Mouse (Mus musculus) limb, embryonic 12.5 days (tissue): ENCODE measurements around the gene Sorl1. TPM values are rescaled to one million over a fixed set of nuclear protein-coding genes. Genes with fewer than 3 reads are reported as not detected.

Experiments used
- ATAC-seq: fragments of 200-750 bp; cut with Nextera tagmentation; 2 replicates; pipeline ENCODE4 v1.8.0; 2017; ENCODE audit warnings: low read depth, moderate TSS enrichment; ENCODE audit not compliant: insufficient number of reproducible peaks, insufficient read depth, low FRiP score, low TSS enrichment
- H3K27ac ChIP-seq: fragments of 300-500 bp; sonication (generic); 2 replicates; pipeline ENCODE4 v1.5.1; 2016; ENCODE audit warnings: mild to moderate bottlenecking, moderate library complexity
- H3K27me3 ChIP-seq: fragments of 300-500 bp; sonication (generic); 2 replicates; pipeline ENCODE4 v1.6.1; 2016; ENCODE audit warnings: mild to moderate bottlenecking, moderate library complexity
- H3K36me3 ChIP-seq: fragments of 300-500 bp; sonication (generic); 2 replicates; pipeline ENCODE4 v1.6.1; 2016; ENCODE audit warnings: mild to moderate bottlenecking, moderate library complexity
- H3K4me1 ChIP-seq: fragments of 300-500 bp; sonication (generic); replicated peaks from 2 replicates; pipeline ENCODE4 v1.6.1; 2016
- H3K4me2 ChIP-seq: fragments of 300-500 bp; sonication (generic); 2 replicates; pipeline ENCODE4 v1.6.1; 2016; ENCODE audit warnings: mild to moderate bottlenecking, moderate library complexity
- H3K4me3 ChIP-seq: fragments of 300-500 bp; sonication (generic); replicated peaks from 2 replicates; pipeline ENCODE4 v1.5.1; 2016; ENCODE audit warnings: mild to moderate bottlenecking
- H3K9ac ChIP-seq: fragments of 300-500 bp; sonication (generic); replicated peaks from 2 replicates; pipeline ENCODE4 v1.6.1; 2016; ENCODE audit warnings: mild to moderate bottlenecking, moderate library complexity
- H3K9me3 ChIP-seq: fragments of 300-500 bp; sonication (generic); 2 replicates; pipeline ENCODE4 v1.6.1; 2016; ENCODE audit warnings: mild to moderate bottlenecking, moderate library complexity
- WGBS: fragments of 180-500 bp; shearing (Covaris S2); methylation state at CpG from one replicate; pipeline ENCODE4 v1.1.7; 2016; 5-methylcytosine and 5-hydroxymethylcytosine counted together
- polyA plus RNA-seq: library from polyadenylated mRNA; unstranded; fragments of >200 nt; fragmentation: Nextera tagmentation; extraction: Ambion mirVana; gene quantifications from 2 replicates; pipeline ENCODE4 v1.2.1, GENCODE M21; 2016

The Sorl1 gene
- polyA plus RNA-seq = 4.6 and 5.5 TPM in 2 replicates

- Histone ChIP-seq H3K4me1 (peaks cover 8% of the 10 kb centered on the region), H3K4me3 (peak within 1 kb of the TSS; percentile 76), H3K27ac (no peak within 1 kb of the TSS), H3K27me3 (peaks cover 48% of the 10 kb centered on the region), H3K9ac (peak within 1 kb of the TSS; percentile 81), H3K4me2 (peak within 1 kb of the TSS; percentile 95), H3K9me3 (no peaks in the 10 kb centered on the region), H3K36me3 (no peaks in the 10 kb centered on the region)
- peak; percentile 61 for ATAC-seq
- 1% methylated on average over 92 of the region's 94 CpGs for WGBS
Observed at GRCm38 (mm10) chr9:42123713-42124576, at the start of gene Sorl1. Sorl1 (minus strand) TSS chr9:42124297.

DNA sequence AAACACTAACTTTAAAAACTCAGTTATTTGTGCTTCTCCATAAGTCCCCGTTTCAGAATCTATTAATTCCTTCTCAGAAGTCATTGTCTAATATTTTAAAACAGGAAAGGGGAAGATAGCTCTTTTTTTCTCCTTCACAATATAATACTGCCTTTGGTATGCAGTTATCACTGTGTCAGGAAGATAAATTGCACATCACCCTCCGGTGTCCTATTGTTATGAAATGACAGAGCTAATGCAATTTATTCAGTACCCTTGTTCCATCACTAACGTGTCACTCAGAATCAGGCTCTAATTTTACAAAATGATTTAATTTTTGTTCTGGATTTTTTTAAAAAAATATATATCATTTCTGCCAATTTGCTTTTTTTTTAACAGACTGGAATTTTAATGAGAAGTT is 49.7 kb upstream of the Sorl1 start:
- 85% methylated on average over 3 of the region's 3 CpGs for WGBS
- Histone ChIP-seq H3K9ac (no peak overlapping the region), H3K36me3 (no peaks in the 10 kb centered on the region), H3K9me3 (no peaks in the 10 kb centered on the region), H3K4me2 (no peak overlapping the region), H3K27me3 (no peaks in the 10 kb centered on the region), H3K4me3 (no peak overlapping the region), H3K4me1 (no peaks in the 10 kb centered on the region), H3K27ac (no peak overlapping the region)
- ATAC-seq = no peak

DNA sequence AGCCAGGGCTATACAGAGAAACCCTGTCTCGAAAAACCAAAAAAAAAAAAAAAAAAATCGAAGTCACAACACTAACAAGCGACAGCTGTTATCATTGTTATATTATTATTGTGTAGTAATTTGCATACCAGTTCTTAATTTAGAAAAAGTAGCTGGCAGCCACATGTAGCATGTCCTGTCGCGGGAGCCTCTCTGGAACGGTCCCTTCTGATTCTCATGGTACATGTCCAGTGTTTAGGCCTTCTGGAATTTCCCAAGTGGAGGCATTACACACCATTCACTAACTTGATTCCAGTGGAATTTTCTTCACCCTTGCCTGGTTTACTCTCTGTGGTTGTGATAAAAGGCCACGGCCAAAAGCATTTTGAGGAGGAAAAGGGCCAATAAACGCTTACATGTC is 45.4 kb upstream of the Sorl1 start:
- ATAC-seq = no peak
- Histone ChIP-seq H3K4me1 (no peaks in the 10 kb centered on the region), H3K36me3 (no peaks in the 10 kb centered on the region), H3K4me3 (no peak overlapping the region), H3K27ac (no peak overlapping the region), H3K9ac (no peak overlapping the region), H3K27me3 (no peaks in the 10 kb centered on the region), H3K9me3 (no peaks in the 10 kb centered on the region), H3K4me2 (no peak overlapping the region)
- 92% methylated on average over 8 of the region's 8 CpGs for WGBS

DNA sequence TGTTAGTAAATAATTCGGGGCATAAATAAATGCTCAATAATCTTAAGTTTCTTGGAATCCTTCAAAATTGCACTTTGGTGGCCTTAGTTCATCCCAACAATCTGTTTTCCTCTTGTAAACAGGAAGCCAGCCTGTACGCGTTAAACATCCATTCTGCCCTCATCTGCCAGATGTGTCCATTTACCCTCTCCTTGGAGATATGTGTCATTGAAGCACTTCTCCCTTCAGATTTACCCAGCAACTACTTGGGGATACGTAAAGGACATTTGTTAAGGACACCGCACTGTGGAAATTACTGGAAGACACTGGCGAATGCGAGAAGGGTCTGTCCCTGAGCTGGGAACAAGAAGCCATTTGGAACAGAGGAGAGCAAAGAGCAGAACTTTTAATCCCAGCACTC is 44.9 kb upstream of the Sorl1 start:
- Histone ChIP-seq H3K4me2 (no peak overlapping the region), H3K36me3 (no peaks in the 10 kb centered on the region), H3K27ac (no peak overlapping the region), H3K9ac (no peak overlapping the region), H3K4me1 (no peaks in the 10 kb centered on the region), H3K27me3 (no peaks in the 10 kb centered on the region), H3K9me3 (no peaks in the 10 kb centered on the region), H3K4me3 (no peak overlapping the region)
- ATAC-seq = no peak
- WGBS = 95% methylated on average over 7 of the region's 7 CpGs

DNA sequence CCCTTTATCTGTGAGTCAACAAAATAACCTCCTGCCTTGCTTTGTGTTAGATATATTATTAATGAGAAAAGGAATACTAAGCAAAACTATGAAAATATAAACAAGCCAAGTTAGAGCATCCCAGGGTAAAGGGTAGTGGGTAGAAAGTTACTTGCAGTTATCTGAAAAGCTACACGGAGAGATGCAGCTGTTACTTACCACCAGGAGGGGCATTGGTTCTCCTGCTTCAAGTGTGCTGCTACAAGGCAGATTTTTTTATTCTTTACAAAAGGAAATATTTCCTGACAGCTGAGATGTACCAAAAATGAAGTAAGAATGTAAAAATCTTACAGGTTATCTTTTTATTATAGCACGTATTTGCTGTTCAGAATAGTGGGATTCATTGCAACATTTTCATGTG is 40.8 kb upstream of the Sorl1 start:
- no peak overlapping the region for H3K4me2 ChIP-seq
- H3K4me1 ChIP-seq = no peaks in the 10 kb centered on the region
- H3K9ac ChIP-seq = no peak overlapping the region
- 74% methylated on average over 2 of the region's 2 CpGs for WGBS
- no peak overlapping the region for H3K27ac ChIP-seq
- ATAC-seq = no peak
- no peaks in the 10 kb centered on the region for H3K27me3 ChIP-seq
- no peaks in the 10 kb centered on the region for H3K36me3 ChIP-seq
- H3K4me3 ChIP-seq = no peak overlapping the region
- H3K9me3 ChIP-seq = no peaks in the 10 kb centered on the region

- H3K27ac ChIP-seq = no peak overlapping the region
- H3K36me3 ChIP-seq = no peaks in the 10 kb centered on the region
- 88% methylated on average over 4 of the region's 4 CpGs for WGBS
- H3K4me3 ChIP-seq = no peak overlapping the region
- H3K9me3 ChIP-seq = no peaks in the 10 kb centered on the region
- no peak for ATAC-seq
- no peaks in the 10 kb centered on the region for H3K4me1 ChIP-seq
- no peak overlapping the region for H3K4me2 ChIP-seq
- H3K9ac ChIP-seq = no peak overlapping the region
- 0 out of 2 replicates have a peak, but pooled peaks cover 1% of the 10 kb centered on the region for H3K27me3 ChIP-seq
Observed at GRCm38 (mm10) chr9:42163011-42163410, 38.9 kb upstream of the Sorl1 start.

- H3K27me3 ChIP-seq = 0 out of 2 replicates have a peak, but pooled peaks cover 4% of the 10 kb centered on the region
- no peak overlapping the region for H3K27ac ChIP-seq
- no peak overlapping the region for H3K4me3 ChIP-seq
- H3K36me3 ChIP-seq = no peaks in the 10 kb centered on the region
- no peak overlapping the region for H3K4me2 ChIP-seq
- H3K4me1 ChIP-seq = no peaks in the 10 kb centered on the region
- no peaks in the 10 kb centered on the region for H3K9me3 ChIP-seq
- ATAC-seq = no peak
- no peak overlapping the region for H3K9ac ChIP-seq
- 66% methylated on average over 5 of the region's 5 CpGs for WGBS
Observed at GRCm38 (mm10) chr9:42159376-42159775, 35.3 kb upstream of the Sorl1 start.

DNA sequence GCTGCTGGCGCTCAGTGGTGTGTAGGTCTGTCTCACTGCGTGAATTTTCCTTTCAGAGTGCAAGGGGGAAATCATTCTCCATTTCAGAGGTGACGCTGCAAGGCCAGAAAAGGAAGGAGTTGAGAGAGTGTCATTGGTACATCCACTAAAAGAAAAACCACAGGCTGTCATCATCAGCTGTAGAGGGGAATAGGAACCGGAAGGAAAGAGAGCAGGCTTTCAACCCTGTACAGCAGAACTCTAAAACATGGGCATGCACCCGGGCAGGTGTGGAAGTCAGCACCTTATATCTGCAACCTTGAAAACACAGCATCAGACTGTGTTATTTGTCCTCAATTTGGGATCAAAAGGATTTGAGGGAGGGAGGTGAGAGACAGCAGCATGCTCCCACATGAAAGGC is 34.6 kb upstream of the Sorl1 start:
- H3K4me2 ChIP-seq = no peak overlapping the region
- no peak for ATAC-seq
- H3K4me3 ChIP-seq = no peak overlapping the region
- 56% methylated on average over 5 of the region's 5 CpGs for WGBS
- no peak overlapping the region for H3K27ac ChIP-seq
- H3K9ac ChIP-seq = no peak overlapping the region
- H3K36me3 ChIP-seq = no peaks in the 10 kb centered on the region
- H3K4me1 ChIP-seq = no peaks in the 10 kb centered on the region
- H3K27me3 ChIP-seq = 0 out of 2 replicates have a peak, but pooled peaks cover 4% of the 10 kb centered on the region
- no peaks in the 10 kb centered on the region for H3K9me3 ChIP-seq

GRCm38 (mm10) chr9:42157981-42158380 is 33.9 kb upstream of the Sorl1 start:
- no peaks in the 10 kb centered on the region for H3K36me3 ChIP-seq
- H3K9me3 ChIP-seq = no peaks in the 10 kb centered on the region
- no peaks in the 10 kb centered on the region for H3K4me1 ChIP-seq
- ATAC-seq = no peak
- 0 out of 2 replicates have a peak, but pooled peaks cover 4% of the 10 kb centered on the region for H3K27me3 ChIP-seq
- no peak overlapping the region for H3K9ac ChIP-seq
- H3K4me2 ChIP-seq = no peak overlapping the region
- H3K4me3 ChIP-seq = no peak overlapping the region
- H3K27ac ChIP-seq = no peak overlapping the region
- 86% methylated on average over 5 of the region's 5 CpGs for WGBS

GRCm38 (mm10) chr9:42156566-42156965 is 32.5 kb upstream of the Sorl1 start:
- H3K9ac ChIP-seq = no peak overlapping the region
- H3K27me3 ChIP-seq = 0 out of 2 replicates have a peak, but pooled peaks cover 4% of the 10 kb centered on the region
- no peaks in the 10 kb centered on the region for H3K9me3 ChIP-seq
- H3K4me2 ChIP-seq = no peak overlapping the region
- H3K4me1 ChIP-seq = no peaks in the 10 kb centered on the region
- no peak overlapping the region for H3K4me3 ChIP-seq
- no peak overlapping the region for H3K27ac ChIP-seq
- no peaks in the 10 kb centered on the region for H3K36me3 ChIP-seq
- no peak for ATAC-seq
- 73% methylated on average over 3 of the region's 3 CpGs for WGBS

DNA sequence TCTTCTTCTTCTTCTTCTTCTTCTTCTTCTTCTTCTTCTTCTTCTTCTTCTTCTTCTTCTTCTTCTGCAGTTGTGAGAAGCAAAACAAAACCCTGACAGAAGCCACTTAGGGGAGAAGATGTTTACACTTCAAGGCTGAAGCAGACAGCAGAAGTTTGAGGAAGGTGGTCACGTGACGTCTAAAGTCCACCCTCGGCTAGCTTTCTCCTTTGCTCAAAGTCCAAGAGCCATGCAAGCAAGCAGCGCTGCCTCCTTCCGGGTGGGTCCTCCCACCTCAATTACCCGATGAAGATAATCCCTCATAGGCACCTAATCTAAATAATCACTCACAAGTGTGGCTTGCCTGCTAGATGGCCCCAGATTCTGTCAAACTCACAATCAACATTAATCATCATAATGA is 30.6 kb upstream of the Sorl1 start:
- no peaks in the 10 kb centered on the region for H3K9me3 ChIP-seq
- 76% methylated on average over 6 of the region's 6 CpGs for WGBS
- no peak overlapping the region for H3K9ac ChIP-seq
- H3K4me1 ChIP-seq = no peaks in the 10 kb centered on the region
- no peak overlapping the region for H3K27ac ChIP-seq
- no peak for ATAC-seq
- no peak overlapping the region for H3K4me3 ChIP-seq
- no peak overlapping the region for H3K4me2 ChIP-seq
- H3K27me3 ChIP-seq = 0 out of 2 replicates have a peak, but pooled peaks cover 4% of the 10 kb centered on the region
- H3K36me3 ChIP-seq = no peaks in the 10 kb centered on the region

DNA sequence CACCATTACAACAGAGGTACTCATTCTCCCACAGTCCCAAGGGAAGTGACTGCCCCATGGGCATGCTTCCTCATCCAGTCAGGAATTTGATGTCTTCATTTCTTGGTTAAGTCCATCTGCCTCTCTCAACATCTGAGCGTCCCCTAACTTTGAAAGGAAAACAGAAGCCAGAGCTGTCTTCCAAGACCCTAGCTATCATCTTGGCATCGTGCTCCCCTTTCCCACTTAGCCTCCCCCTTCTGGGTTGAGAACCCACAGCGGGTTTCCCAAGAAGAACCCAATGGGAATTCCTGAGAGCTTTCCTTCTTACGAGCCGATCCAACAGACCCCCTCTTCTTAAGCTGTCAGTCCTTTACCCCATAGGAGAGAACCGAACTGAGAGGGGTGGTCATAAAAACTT is 24.7 kb upstream of the Sorl1 start:
- WGBS = 78% methylated on average over 6 of the region's 6 CpGs
- no peaks in the 10 kb centered on the region for H3K4me1 ChIP-seq
- no peaks in the 10 kb centered on the region for H3K9me3 ChIP-seq
- H3K27me3 ChIP-seq = no peaks in the 10 kb centered on the region
- no peak overlapping the region for H3K4me3 ChIP-seq
- no peak overlapping the region for H3K27ac ChIP-seq
- no peaks in the 10 kb centered on the region for H3K36me3 ChIP-seq
- ATAC-seq = no peak
- no peak overlapping the region for H3K9ac ChIP-seq
- no peak overlapping the region for H3K4me2 ChIP-seq
